Comparison of ENCODE assay signal across 8 mouse cellular contexts in genomic region chr13:98027641-98028204, GRCm38 (mm10).
DNase-seq lines count a peak whose midpoint lies in the region; ATAC-seq and TF ChIP-seq lines count a peak whose summit lies in the region.

No protein-coding gene starts in this region.

- intact Hi-C loops in left cerebral cortex, postnatal 4 days (cut with DNase I) = no loop called here
- intact Hi-C loops in left cerebral cortex, postnatal 36 days (cut with DNase I) = no loop called here

- no peak for ATAC-seq in intestine, postnatal 0 days

- H3K4me3 ChIP-seq in intestine, postnatal 0 days (ENCODE audit: low read depth, low read length) = no peak overlapping the region
- H3K4me3 ChIP-seq in thymus, adult 2 months (ENCODE audit: control insufficient read depth, insufficient read depth, low read length) = no peak overlapping the region

- H3K4me1 ChIP-seq in intestine, postnatal 0 days (replicated peaks; ENCODE audit: control insufficient read depth, insufficient read depth, low read length) = no peaks in the 10 kb centered on the region
- 0 out of 2 replicates have a peak, but pooled peaks cover 4% of the 10 kb centered on the region for H3K4me1 ChIP-seq in thymus, adult 2 months (replicated peaks; ENCODE audit: control insufficient read depth, insufficient read depth, low read length)

- DNase-seq in left cerebral cortex, postnatal 4 days = peak; percentile 47
- no peak for DNase-seq in left cerebral cortex, postnatal 36 days (ENCODE audit: low spot score in 2 of 2)
- DNase-seq in fat pad, adult 2 months (ENCODE audit: extremely low read depth, low read depth, low spot score) = peak; percentile 19
- peak; percentile 85 for DNase-seq in lung, postnatal 36 days
- DNase-seq in embryo, embryonic 9.5 days (ENCODE audit: extremely low spot score) = no peak
- no peak for DNase-seq in thymus, adult 2 months
- DNase-seq in layer of hippocampus, adult 9-11 months = no peak

- H3K4me2 ChIP-seq in intestine, postnatal 0 days (replicated peaks; ENCODE audit: low read depth) = no peak overlapping the region

- WGBS in intestine, postnatal 0 days = 33% methylated on average over 12 of the region's 12 CpGs
- WGBS in thymus, adult 2 months = 22% methylated on average over 12 of the region's 12 CpGs

- H3K27ac ChIP-seq in intestine, postnatal 0 days (ENCODE audit: low read depth, low read length) = peak overlapping the region; percentile 36; the same call in 1 of the 2 replicates
- no peak overlapping the region for H3K27ac ChIP-seq in thymus, adult 2 months (ENCODE audit: control insufficient read depth, insufficient read depth, low read length)

- H3K9ac ChIP-seq in intestine, postnatal 0 days (ENCODE audit: low read depth, low read length) = no peak overlapping the region

- no peaks in the 10 kb centered on the region for H3K36me3 ChIP-seq in intestine, postnatal 0 days (ENCODE audit: control insufficient read depth, insufficient read depth)
- H3K36me3 ChIP-seq in thymus, adult 2 months (ENCODE audit: control insufficient read depth, insufficient read depth, low read length) = no peaks in the 10 kb centered on the region

- H3K9me3 ChIP-seq in intestine, postnatal 0 days (ENCODE audit: control insufficient read depth) = no peaks in the 10 kb centered on the region

- TF ChIP-seq CTCF in intestine, postnatal 0 days (IDR thresholded peaks at IDR 0.05; ENCODE audit: low read depth) = no peak
- TF ChIP-seq CTCF in thymus, adult 2 months (IDR thresholded peaks at IDR 0.05; ENCODE audit: borderline replicate concordance, control insufficient read depth, extremely low read depth, insufficient read depth, low read length, poor library complexity) = no peak

- TF ChIP-seq POLR2A in thymus, adult 2 months (IDR thresholded peaks at IDR 0.05; ENCODE audit: control insufficient read depth, extremely low read depth, insufficient read depth, low read length, poor library complexity) = no peak

- no peaks in the 10 kb centered on the region for H3K27me3 ChIP-seq in intestine, postnatal 0 days (replicated peaks; ENCODE audit: control insufficient read depth, insufficient read depth, low read length)
- no peaks in the 10 kb centered on the region for H3K27me3 ChIP-seq in thymus, adult 2 months (ENCODE audit: control insufficient read depth, insufficient read depth, low read length)

Comparison
In these comparisons a context has a peak if more than half of its experiments do, and no peak if none do; other contexts are left out.
1. DNase-seq: peak in left cerebral cortex, postnatal 4 days (single experiment), fat pad, adult 2 months (single experiment) and lung, postnatal 36 days (single experiment); none in left cerebral cortex, postnatal 36 days (0 of 2), embryo, embryonic 9.5 days (single experiment), thymus, adult 2 months (single experiment) and layer of hippocampus, adult 9-11 months (single experiment).